Mouse (Mus musculus): Measurements from ENCODE around the gene Tet3.

The Tet3 gene

GRCm38 (mm10) chr6:83459034-83459644, at the start of gene Tet3:
Tet3 (minus strand) TSS chr6:83459084.
- DNase-seq (ENCODE audit: low spot score): no peak

- DNase-seq (ENCODE audit: low spot score): no peak
Observed at GRCm38 (mm10) chr6:83507168-83507546, 48.3 kb upstream of the Tet3 start.

GRCm38 (mm10) chr6:83506258-83507167, 47.6 kb upstream of the Tet3 start, which contains the start of gene Dguok:
Dguok (minus strand) TSS chr6:83506969.
- DNase-seq (ENCODE audit: low spot score): peak; percentile 100

- DNase-seq (ENCODE audit: low spot score): no peak
Observed at GRCm38 (mm10) chr6:83505554-83505953, 46.7 kb upstream of the Tet3 start.

DNA sequence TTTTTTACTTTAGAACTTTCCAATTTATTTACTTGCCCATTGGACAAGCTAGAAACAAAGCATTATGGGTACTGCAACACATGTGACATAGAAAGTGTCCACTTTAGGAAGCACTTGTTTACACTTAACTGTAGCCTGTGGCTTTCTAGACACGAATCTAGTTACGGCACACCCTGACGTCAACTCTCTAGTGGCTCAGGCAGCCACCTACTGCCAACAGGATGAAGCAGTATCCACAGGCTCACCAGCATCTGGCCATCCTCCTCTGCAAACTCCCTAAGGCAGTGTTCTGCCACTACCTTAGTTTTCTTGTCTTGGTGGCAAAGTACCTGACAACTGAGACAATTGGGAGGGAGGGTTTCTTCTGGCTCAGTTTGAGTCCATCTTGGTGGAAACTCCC, 44.5 kb upstream of the Tet3 start:
- peak; percentile 60 for DNase-seq (ENCODE audit: low spot score)

DNA sequence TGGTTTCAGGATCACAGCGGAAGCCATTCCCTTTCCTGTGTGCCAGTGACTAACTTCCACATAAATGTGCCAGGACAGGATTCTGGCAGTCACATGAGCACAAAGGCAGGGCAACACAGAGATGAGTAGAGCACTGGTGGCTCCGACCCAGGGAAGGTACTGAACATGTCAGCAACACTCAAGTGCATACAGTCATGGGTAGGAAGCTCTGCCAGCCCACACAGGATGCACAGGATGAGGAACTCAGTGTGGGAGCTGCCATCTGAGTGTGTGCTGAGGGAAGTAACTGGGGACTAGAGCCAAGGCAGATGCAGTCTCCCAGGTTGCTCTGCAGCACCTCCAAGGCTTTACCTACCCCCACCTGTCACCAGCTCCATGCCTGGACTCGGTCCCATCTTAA, 43.8 kb upstream of the Tet3 start:
- peak; percentile 40 for DNase-seq (ENCODE audit: low spot score)

DNA sequence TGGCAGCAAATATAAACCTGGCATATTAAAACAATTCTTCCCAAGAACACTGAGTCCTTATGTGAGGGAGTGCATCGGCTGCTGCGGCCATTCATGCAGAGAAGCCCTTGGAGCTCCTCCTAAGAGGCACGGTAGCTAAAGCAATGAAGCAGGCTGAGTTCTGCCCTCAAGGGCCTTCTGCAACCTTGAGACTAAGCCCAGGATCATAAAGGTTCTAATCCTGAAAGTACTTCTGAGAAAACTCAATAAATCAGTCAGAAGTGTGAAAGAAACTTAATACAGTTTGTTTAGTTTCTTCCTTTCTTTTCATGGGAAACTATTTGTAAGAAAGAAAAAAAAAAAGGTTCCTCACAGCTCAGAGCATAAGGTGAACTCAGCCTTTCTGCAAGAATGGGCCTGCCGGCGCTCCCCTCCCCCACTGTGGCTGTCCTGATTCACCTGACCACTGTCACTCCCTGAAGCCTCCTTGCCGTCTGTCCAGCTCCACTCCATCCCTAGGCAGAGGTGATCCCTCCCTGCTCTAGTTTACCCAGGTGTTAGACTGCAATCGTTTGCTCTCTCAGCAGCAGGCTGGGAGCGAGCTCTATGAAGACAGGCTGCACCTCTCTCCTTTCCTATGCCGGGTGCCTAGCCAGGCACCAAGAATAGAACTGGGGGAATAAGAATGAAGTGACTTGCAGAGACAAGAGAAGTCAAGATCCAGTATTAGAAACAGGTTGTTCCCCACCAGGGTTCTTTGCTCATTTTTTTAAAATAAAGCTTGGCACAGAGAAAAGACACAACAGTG, 42.8 kb upstream of the Tet3 start:
- no peak for DNase-seq (ENCODE audit: low spot score)

DNA sequence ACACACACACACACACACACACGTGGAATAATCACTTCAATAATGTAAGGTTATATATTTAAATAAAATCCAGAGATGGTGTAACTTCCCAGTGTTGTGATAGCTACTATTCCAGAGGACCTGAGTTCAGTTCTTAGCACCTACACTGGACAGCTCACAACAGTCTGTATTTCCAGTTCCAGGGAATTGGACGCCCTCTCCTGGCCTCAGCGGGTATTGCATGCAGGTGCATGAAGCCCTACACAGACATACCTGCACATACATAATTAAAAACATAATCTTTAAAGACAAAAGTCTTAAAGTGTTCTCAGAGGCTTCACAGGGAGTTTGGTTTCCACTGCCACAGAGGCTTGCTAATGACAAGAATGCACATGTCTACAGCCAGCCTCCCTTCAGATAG, 41.6 kb upstream of the Tet3 start:
- DNase-seq (ENCODE audit: low spot score): peak; percentile 35

DNA sequence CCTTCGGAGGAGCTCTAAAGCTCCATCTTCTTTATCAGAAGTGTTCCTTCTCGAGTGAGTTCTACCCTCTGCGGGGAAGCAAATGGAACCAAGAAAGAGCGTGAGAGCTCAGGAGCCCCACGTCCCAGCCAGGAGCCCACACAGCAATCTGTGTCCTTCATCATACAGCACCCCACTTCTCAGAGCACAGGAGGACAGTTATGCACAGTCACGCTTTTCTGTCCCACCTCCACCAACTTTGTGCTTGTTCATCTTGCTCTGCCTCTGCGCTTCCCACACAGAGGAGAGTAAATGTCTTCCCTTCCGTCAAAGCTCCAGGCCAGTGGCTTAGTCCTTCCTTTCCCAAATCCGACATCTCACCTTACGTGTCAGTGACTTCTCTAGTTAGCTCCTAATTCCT, 40.2 kb upstream of the Tet3 start:
- DNase-seq (ENCODE audit: low spot score): no peak

- no peak for DNase-seq (ENCODE audit: low spot score)
Observed at GRCm38 (mm10) chr6:83496753-83497710, 38.1 kb upstream of the Tet3 start.

DNA sequence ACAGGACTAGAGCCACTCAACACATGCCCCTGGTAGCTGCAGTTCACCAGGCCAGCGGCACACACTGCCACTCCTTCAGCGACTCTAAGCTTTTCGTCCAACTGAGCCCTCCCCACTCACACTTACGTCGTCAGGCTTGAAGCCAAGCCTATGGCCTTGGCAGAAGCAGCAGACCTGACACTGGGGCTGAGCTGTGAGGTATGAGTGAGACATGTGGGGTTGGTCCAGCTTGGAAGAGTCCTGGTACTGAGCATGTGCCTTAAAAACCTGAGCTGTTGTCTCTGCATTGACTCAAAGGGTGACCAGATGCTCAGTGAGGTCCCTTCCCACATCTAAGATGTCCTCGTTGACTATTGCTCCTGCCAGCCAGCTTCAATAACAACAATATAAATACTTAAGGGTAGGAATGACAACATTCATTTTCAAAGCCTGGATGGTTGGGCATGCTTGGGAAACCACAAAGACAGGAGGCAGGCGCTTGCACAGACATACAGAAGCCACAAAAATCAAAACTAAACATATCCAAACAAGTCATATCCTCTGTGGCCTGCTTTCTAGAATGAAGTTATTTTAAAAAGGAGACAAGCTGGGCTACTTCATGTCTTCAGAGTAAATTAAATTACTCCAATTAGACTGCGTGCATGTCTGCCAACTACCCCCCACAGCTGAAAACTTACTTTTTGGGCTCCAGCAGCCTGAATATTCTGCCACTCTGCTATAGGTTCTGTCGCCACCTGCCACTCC, 37.3 kb upstream of the Tet3 start:
- no peak for DNase-seq (ENCODE audit: low spot score)

DNA sequence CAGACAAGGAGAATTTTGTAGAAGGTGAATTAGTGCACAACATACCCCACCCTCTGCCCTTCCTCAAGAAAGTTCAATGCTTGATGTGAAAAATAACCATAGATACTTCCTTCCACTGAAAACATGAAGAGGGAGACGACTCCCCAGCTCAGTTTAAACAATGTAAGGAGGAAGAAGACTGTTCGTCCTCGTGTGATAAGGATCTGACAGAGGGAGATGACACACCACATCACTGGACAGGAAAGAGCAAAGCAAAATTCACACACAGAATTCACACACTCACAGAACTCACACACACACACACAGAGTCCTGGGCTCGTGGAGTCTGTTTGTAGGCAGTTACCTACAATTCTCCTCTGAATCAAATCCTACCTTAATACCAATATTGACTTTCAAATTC, 31.7 kb upstream of the Tet3 start:
- DNase-seq (ENCODE audit: low spot score): peak; percentile 42

DNA sequence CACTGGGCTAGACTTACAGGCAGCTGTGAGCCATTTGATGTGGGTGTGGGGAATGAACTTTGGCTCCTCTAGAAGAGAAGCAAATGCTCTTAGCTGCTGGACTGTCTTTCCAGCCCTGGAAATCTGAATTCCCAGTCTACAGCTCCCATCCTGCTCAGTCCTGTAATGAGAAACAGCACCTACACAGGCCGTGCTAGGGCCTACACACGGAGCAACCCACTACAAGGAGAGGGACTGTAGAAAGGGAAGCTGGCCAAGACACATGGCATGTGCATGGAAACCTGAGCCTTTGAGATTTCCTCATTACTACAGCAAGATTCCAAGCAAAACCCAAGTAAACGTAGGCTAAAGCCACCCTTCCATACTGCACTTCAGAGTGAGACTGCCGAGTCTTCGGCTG, 29.3 kb upstream of the Tet3 start:
- no peak for DNase-seq (ENCODE audit: low spot score)

DNA sequence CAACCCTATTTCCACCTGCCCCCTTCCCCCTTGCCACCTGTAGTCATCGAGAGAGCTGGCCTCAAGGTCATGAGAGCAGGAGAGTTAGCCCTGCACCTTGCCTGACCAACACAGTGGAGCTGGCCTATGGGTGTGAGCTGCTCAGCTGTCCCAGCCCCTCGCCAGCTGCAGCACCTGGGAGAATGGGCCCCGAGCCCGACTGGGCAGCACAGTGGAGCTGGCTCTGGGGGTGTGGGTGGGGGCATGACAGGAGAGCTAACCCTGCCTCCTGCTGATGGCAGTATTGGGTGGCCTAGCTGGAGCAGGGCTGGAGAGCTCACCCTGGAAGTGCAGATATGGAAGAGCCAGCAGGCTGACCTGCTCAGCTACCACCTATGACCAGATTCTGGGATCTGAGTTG, 28.4 kb upstream of the Tet3 start:
- DNase-seq (ENCODE audit: low spot score): no peak

DNA sequence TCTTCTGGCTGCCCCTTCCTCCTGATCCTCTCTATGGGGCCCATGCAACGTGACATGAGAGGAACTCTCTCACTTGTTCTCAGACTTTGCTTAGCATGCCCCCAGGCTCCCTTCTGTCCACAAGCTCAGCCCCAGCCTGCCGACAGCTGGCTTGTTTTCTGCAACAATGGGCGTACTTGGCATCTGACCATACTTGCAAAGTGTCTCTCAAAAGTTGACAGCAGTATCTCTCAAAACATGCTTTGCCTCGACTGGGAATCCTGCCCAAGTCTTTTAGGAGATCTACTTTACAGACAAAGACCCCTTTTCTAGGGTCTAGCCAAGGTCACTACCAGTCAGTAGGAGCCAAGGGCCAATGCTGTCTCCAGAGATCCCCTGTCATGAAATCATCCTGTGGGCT, 27.0 kb upstream of the Tet3 start:
- no peak for DNase-seq (ENCODE audit: low spot score)

GRCm38 (mm10) chr6:83483776-83484175, 24.9 kb upstream of the Tet3 start:
- DNase-seq (ENCODE audit: low spot score): no peak

DNA sequence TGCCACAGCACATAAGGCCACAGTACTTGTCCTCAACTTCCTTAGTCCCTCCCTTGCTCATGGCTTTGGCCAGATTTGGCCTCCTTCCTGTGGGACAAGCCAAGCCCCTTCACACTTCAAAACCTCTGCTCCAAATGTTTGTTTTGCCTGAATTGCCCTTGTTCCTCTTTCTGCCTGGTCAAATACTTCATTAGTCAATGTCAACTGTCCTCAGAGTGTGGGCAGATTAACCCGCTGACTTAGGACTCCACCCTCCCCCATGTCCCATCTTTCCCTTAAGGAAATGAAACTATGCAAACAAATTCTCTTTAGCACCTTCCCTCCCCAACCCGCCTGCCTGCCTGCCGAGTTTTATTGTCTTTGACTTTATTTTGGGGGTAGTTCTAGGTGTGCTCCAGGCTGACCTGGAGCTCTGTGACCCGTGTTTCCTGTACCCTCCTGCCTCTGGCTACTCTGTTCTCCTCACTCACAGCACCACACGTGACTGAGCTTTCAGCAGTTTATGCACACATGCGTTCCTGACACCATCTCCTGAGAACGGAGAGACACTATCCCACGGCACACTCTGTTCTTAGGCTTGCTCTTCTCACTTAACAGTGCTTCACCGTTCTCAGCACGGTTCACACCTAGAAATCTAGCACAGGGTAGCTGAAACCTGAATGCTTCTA, 23.7 kb upstream of the Tet3 start:
- no peak for DNase-seq (ENCODE audit: low spot score)

- DNase-seq (ENCODE audit: low spot score): no peak
Observed at GRCm38 (mm10) chr6:83480019-83480655, 21.3 kb upstream of the Tet3 start.

- DNase-seq (ENCODE audit: low spot score): no peak
Observed at GRCm38 (mm10) chr6:83479193-83479592, 20.3 kb upstream of the Tet3 start.

- peak; percentile 41 for DNase-seq (ENCODE audit: low spot score)
Observed at GRCm38 (mm10) chr6:83478628-83479027, 19.7 kb upstream of the Tet3 start.
